15 mouse cellular contexts compared by ENCODE assay signal in genomic region chr7:49638941-49639776, GRCm38 (mm10). TPM values are rescaled to one million over a fixed set of nuclear protein-coding genes. Genes with fewer than 3 reads are reported as not detected.
DNase-seq lines count a peak whose midpoint lies in the region; ATAC-seq and TF ChIP-seq lines count a peak whose summit lies in the region.
"Had no signal": no experiment of that assay in that cellular context is flagged by ENCODE, and none has a peak within 500 bp of the region (broad histone marks: within the 10 kb centered on the region; RNA-seq: fewer than 3 reads in every experiment).

No protein-coding gene starts in this region.

- no peak overlapping the region for H3K27ac ChIP-seq in hindbrain, embryonic 11.5 days (ENCODE audit: low read depth, low read length)
- no peak overlapping the region for H3K27ac ChIP-seq in hindbrain, embryonic 13.5 days
- H3K27ac ChIP-seq in ES-Bruce4 (ENCODE audit: insufficient read depth, low read length), result no peak overlapping the region
- H3K27ac ChIP-seq in limb, embryonic 12.5 days, result no peak overlapping the region

- WGBS in hindbrain, embryonic 11.5 days, result 1% methylated on average over 35 of the region's 35 CpGs
- WGBS in hindbrain, embryonic 13.5 days, result 2% methylated on average over 35 of the region's 35 CpGs
- WGBS in limb, embryonic 12.5 days, result 1% methylated on average over 35 of the region's 35 CpGs

- no peak overlapping the region for H3K4me2 ChIP-seq in hindbrain, embryonic 11.5 days (replicated peaks; ENCODE audit: low read depth, low read length)
- no peak overlapping the region for H3K4me2 ChIP-seq in hindbrain, embryonic 13.5 days
- peak overlapping the region; percentile 44 for H3K4me2 ChIP-seq in limb, embryonic 12.5 days

- 0 out of 2 replicates have a peak overlapping the region, but pooled peaks have one; percentile 9 for H3K4me3 ChIP-seq in hindbrain, embryonic 11.5 days (ENCODE audit: low read depth, low read length)
- no peak overlapping the region for H3K4me3 ChIP-seq in hindbrain, embryonic 13.5 days
- H3K4me3 ChIP-seq in ES-Bruce4 (ENCODE audit: low read depth, low read length), result peak overlapping the region; percentile 44
- H3K4me3 ChIP-seq in limb, embryonic 12.5 days (replicated peaks), result peak overlapping the region; percentile 23

- H3K4me1 ChIP-seq in hindbrain, embryonic 11.5 days (replicated peaks; ENCODE audit: control insufficient read depth, insufficient read depth, low read length), result no peaks in the 10 kb centered on the region
- H3K4me1 ChIP-seq in hindbrain, embryonic 13.5 days (replicated peaks), result 0 out of 2 replicates have a peak, but pooled peaks cover 14% of the 10 kb centered on the region
- H3K4me1 ChIP-seq in ES-Bruce4 (ENCODE audit: control insufficient read depth, insufficient read depth, low read length), result no peaks in the 10 kb centered on the region
- H3K4me1 ChIP-seq in limb, embryonic 12.5 days (replicated peaks), result peaks cover 20% of the 10 kb centered on the region

- peaks cover 90% of the 10 kb centered on the region for H3K27me3 ChIP-seq in hindbrain, embryonic 11.5 days (ENCODE audit: control insufficient read depth, insufficient read depth, low read length)
- peaks cover 99% of the 10 kb centered on the region for H3K27me3 ChIP-seq in hindbrain, embryonic 13.5 days
- peaks cover 42% of the 10 kb centered on the region for H3K27me3 ChIP-seq in ES-Bruce4 (ENCODE audit: control insufficient read depth, insufficient read depth, low read length, poor library complexity, severe bottlenecking)
- H3K27me3 ChIP-seq in limb, embryonic 12.5 days, result peaks cover 87% of the 10 kb centered on the region

- TF ChIP-seq CTCF in ES-Bruce4 (IDR thresholded peaks at IDR 0.05; ENCODE audit: low read depth, low read length), result no peak

- TF ChIP-seq EP300 in ES-Bruce4 (IDR thresholded peaks at IDR 0.05; ENCODE audit: insufficient read depth, low read depth, low read length), result no peak

- H3K9me3 ChIP-seq in hindbrain, embryonic 11.5 days (ENCODE audit: control insufficient read depth, low read length), result no peaks in the 10 kb centered on the region
- no peaks in the 10 kb centered on the region for H3K9me3 ChIP-seq in hindbrain, embryonic 13.5 days
- H3K9me3 ChIP-seq in ES-Bruce4 (replicated peaks; ENCODE audit: control insufficient read depth, insufficient read depth, low read length, poor library complexity, severe bottlenecking), result no peaks in the 10 kb centered on the region
- H3K9me3 ChIP-seq in limb, embryonic 12.5 days, result no peaks in the 10 kb centered on the region

- no peak overlapping the region for H3K9ac ChIP-seq in hindbrain, embryonic 11.5 days (ENCODE audit: low read depth, low read length)
- H3K9ac ChIP-seq in hindbrain, embryonic 13.5 days, result no peak overlapping the region
- H3K9ac ChIP-seq in ES-Bruce4 (ENCODE audit: low read depth, poor library complexity, severe bottlenecking), result no peak overlapping the region
- no peak overlapping the region for H3K9ac ChIP-seq in limb, embryonic 12.5 days (replicated peaks)

- peak; percentile 50 for DNase-seq in hindbrain, embryonic 11.5 days (ENCODE audit: low spot score)
- peak; percentile 35 for DNase-seq in embryo, embryonic 9.5 days (ENCODE audit: extremely low spot score)
- DNase-seq in cerebellum, postnatal 4 days (ENCODE audit: low spot score in 2 of 2), result no peak
- DNase-seq in frontal cortex, postnatal 10 days (ENCODE audit: low spot score in 2 of 2), result no peak
- no peak for DNase-seq in adrenal gland, adult 2 months
- DNase-seq: adrenal gland, adult 8-10 months; cerebellum, adult 11-12 months; kidney, adult 18-20 months had no signal

- H3K36me3 ChIP-seq in hindbrain, embryonic 11.5 days (ENCODE audit: control insufficient read depth, insufficient read depth, low read length), result no peaks in the 10 kb centered on the region
- no peaks in the 10 kb centered on the region for H3K36me3 ChIP-seq in hindbrain, embryonic 13.5 days
- no peaks in the 10 kb centered on the region for H3K36me3 ChIP-seq in ES-Bruce4 (ENCODE audit: control insufficient read depth, insufficient read depth, low read length, poor library complexity, severe bottlenecking)
- no peaks in the 10 kb centered on the region for H3K36me3 ChIP-seq in limb, embryonic 12.5 days
- H3K36me3 ChIP-seq: G1E had no signal

- no peak for ATAC-seq in hindbrain, embryonic 11.5 days (ENCODE audit: low FRiP score)
- no peak for ATAC-seq in hindbrain, embryonic 13.5 days (ENCODE audit: low FRiP score)
- no peak for ATAC-seq in limb, embryonic 12.5 days (ENCODE audit: insufficient number of reproducible peaks, insufficient read depth, low FRiP score, low TSS enrichment, low read depth)

- TF ChIP-seq POLR2A in ES-Bruce4 (IDR thresholded peaks at IDR 0.05; ENCODE audit: insufficient read depth, low read length), result no peak

RNA-seq across cellular contexts. Expression of gene Dbx1, which starts 2.5 kb away (rescaled TPM):
- polyA plus RNA-seq in hindbrain, embryonic 11.5 days (2014; fragmentation: Nextera tagmentation; extraction: Ambion mirVana), result 35.7 and 39.4 TPM in 2 replicates
- polyA plus RNA-seq in hindbrain, embryonic 13.5 days (2015; fragmentation: Nextera tagmentation; extraction: Ambion mirVana), result 14.3 and 28.7 TPM in 2 replicates
- not detected in 2 replicates for polyA plus RNA-seq in ES-Bruce4 (2011; ENCODE audit: insufficient read depth, insufficient read length, low read depth, missing spikeins)
- 0.26 and 0.31 TPM in 2 replicates for polyA plus RNA-seq in limb, embryonic 12.5 days (2016; fragmentation: Nextera tagmentation; extraction: Ambion mirVana)
- total RNA-seq in adrenal gland, adult 2 months (2021), result not detected
- polyA plus RNA-seq in adrenal gland, adult 2 months (2012; rRNA removed), result not detected in 2 replicates
- total RNA-seq: adrenal gland, adult 8-10 months; left cerebral cortex, adult 18-20 months had no signal
- polyA plus RNA-seq: frontal cortex, adult 2 months; G1E; spleen, adult 2 months had no signal

Comparison
In these comparisons a context has a peak if more than half of its experiments do, and no peak if none do; other contexts are left out.
1. DNase-seq: peak in hindbrain, embryonic 11.5 days (single experiment) and embryo, embryonic 9.5 days (single experiment); none in cerebellum, postnatal 4 days (0 of 2), frontal cortex, postnatal 10 days (0 of 2) and adrenal gland, adult 2 months (single experiment).
2. RNA of gene Dbx1, which starts 2.5 kb away (polyA plus RNA-seq): 35.7 to 39.4 TPM in hindbrain, embryonic 11.5 days and 14.3 to 28.7 TPM in hindbrain, embryonic 13.5 days; 0.26 to 0.31 TPM in limb, embryonic 12.5 days, not detected in ES-Bruce4 and not detected in adrenal gland, adult 2 months; every median in the first group is over 10 times any median in the second.